Comparison of ENCODE assay signal across 7 mouse cellular contexts in genomic region chr9:94539346-94539865, GRCm38 (mm10). TPM values are rescaled to one million over a fixed set of nuclear protein-coding genes. Genes with fewer than 3 reads are reported as not detected.
DNase-seq lines count a peak whose midpoint lies in the region; ATAC-seq and TF ChIP-seq lines count a peak whose summit lies in the region.

No protein-coding gene starts in this region.

- no peak for TF ChIP-seq CTCF in lung, postnatal 0 days (IDR thresholded peaks at IDR 0.05)
- TF ChIP-seq CTCF in stomach, postnatal 0 days (IDR thresholded peaks at IDR 0.05; ENCODE audit: low read depth) = no peak

- no peaks in the 10 kb centered on the region for H3K36me3 ChIP-seq in lung, postnatal 0 days (ENCODE audit: insufficient read depth, low read length)
- no peaks in the 10 kb centered on the region for H3K36me3 ChIP-seq in forebrain, embryonic 12.5 days (replicated peaks)
- no peaks in the 10 kb centered on the region for H3K36me3 ChIP-seq in limb, embryonic 15.5 days
- no peaks in the 10 kb centered on the region for H3K36me3 ChIP-seq in stomach, postnatal 0 days (ENCODE audit: control insufficient read depth, insufficient read depth, low read length)

- TF ChIP-seq EP300 in lung, postnatal 0 days (IDR thresholded peaks at IDR 0.05) = no peak
- TF ChIP-seq EP300 in stomach, postnatal 0 days (optimal IDR thresholded peaks at IDR 0.05) = no peak

- H3K27ac ChIP-seq in lung, postnatal 0 days (ENCODE audit: low read length) = peak overlapping the region; percentile 94; the same call in 1 of the 2 replicates
- H3K27ac ChIP-seq in forebrain, embryonic 12.5 days = no peak overlapping the region
- no peak overlapping the region for H3K27ac ChIP-seq in limb, embryonic 15.5 days
- peak overlapping the region; percentile 98; the same call in 1 of the 2 replicates for H3K27ac ChIP-seq in stomach, postnatal 0 days (replicated peaks)

- no peak for ATAC-seq in lung, postnatal 0 days
- ATAC-seq in forebrain, embryonic 12.5 days (ENCODE audit: low FRiP score) = no peak
- no peak for ATAC-seq in limb, embryonic 15.5 days (ENCODE audit: insufficient number of reproducible peaks, low FRiP score, low TSS enrichment, low read depth)
- ATAC-seq in stomach, postnatal 0 days (ENCODE audit: low FRiP score, low TSS enrichment) = no peak
- no peak for ATAC-seq in frontal cortex, adult (ENCODE audit: low TSS enrichment)

- H3K4me3 ChIP-seq in lung, postnatal 0 days (ENCODE audit: low read depth, low read length) = peak overlapping the region; percentile 73
- peak overlapping the region; percentile 70 for H3K4me3 ChIP-seq in forebrain, embryonic 12.5 days (replicated peaks)
- H3K4me3 ChIP-seq in limb, embryonic 15.5 days = peak overlapping the region; percentile 87
- peak overlapping the region; percentile 78 for H3K4me3 ChIP-seq in stomach, postnatal 0 days (ENCODE audit: low read depth, low read length)

- no peaks in the 10 kb centered on the region for H3K27me3 ChIP-seq in lung, postnatal 0 days (replicated peaks; ENCODE audit: insufficient read depth, low read length)
- H3K27me3 ChIP-seq in forebrain, embryonic 12.5 days = no peaks in the 10 kb centered on the region
- H3K27me3 ChIP-seq in limb, embryonic 15.5 days = no peaks in the 10 kb centered on the region
- no peaks in the 10 kb centered on the region for H3K27me3 ChIP-seq in stomach, postnatal 0 days (ENCODE audit: control insufficient read depth, insufficient read depth, low read length)

- H3K9me3 ChIP-seq in lung, postnatal 0 days (ENCODE audit: low read length) = no peaks in the 10 kb centered on the region
- H3K9me3 ChIP-seq in forebrain, embryonic 12.5 days = no peaks in the 10 kb centered on the region
- H3K9me3 ChIP-seq in limb, embryonic 15.5 days = no peaks in the 10 kb centered on the region
- H3K9me3 ChIP-seq in stomach, postnatal 0 days (ENCODE audit: control insufficient read depth, low read length) = no peaks in the 10 kb centered on the region

- H3K4me1 ChIP-seq in lung, postnatal 0 days (ENCODE audit: insufficient read depth, low read depth, low read length) = peaks cover 5% of the 10 kb centered on the region; the same call in 1 of the 2 replicates
- H3K4me1 ChIP-seq in forebrain, embryonic 12.5 days = peaks cover 32% of the 10 kb centered on the region
- H3K4me1 ChIP-seq in limb, embryonic 15.5 days = 0 out of 2 replicates have a peak, but pooled peaks cover 2% of the 10 kb centered on the region
- no peaks in the 10 kb centered on the region for H3K4me1 ChIP-seq in stomach, postnatal 0 days (replicated peaks; ENCODE audit: control insufficient read depth, insufficient read depth)

- peak overlapping the region; percentile 63; the same call in 1 of the 2 replicates for H3K9ac ChIP-seq in lung, postnatal 0 days (replicated peaks; ENCODE audit: low read depth)
- peak overlapping the region; percentile 80 for H3K9ac ChIP-seq in forebrain, embryonic 12.5 days
- H3K9ac ChIP-seq in limb, embryonic 15.5 days = peak overlapping the region; percentile 75; the same call in 1 of the 2 replicates
- H3K9ac ChIP-seq in stomach, postnatal 0 days (ENCODE audit: low read length) = peak overlapping the region; percentile 79

- H3K4me2 ChIP-seq in lung, postnatal 0 days (replicated peaks; ENCODE audit: low read depth, low read length) = peak overlapping the region; percentile 85
- H3K4me2 ChIP-seq in forebrain, embryonic 12.5 days = peak overlapping the region; percentile 75
- H3K4me2 ChIP-seq in limb, embryonic 15.5 days = peak overlapping the region; percentile 73
- peak overlapping the region; percentile 82 for H3K4me2 ChIP-seq in stomach, postnatal 0 days (replicated peaks; ENCODE audit: low read depth)

- DNase-seq in lung, postnatal 0 days (ENCODE audit: low spot score) = no peak
- DNase-seq in lung, postnatal 36 days = no peak
- DNase-seq in stomach, postnatal 0 days (ENCODE audit: low spot score) = no peak
- no peak for DNase-seq in cerebellum, adult 18-20 months

- WGBS in lung, postnatal 0 days = 37% methylated on average over 8 of the region's 8 CpGs
- WGBS in forebrain, embryonic 12.5 days = 26% methylated on average over 8 of the region's 8 CpGs
- WGBS in limb, embryonic 15.5 days = 37% methylated on average over 8 of the region's 8 CpGs
- 40% methylated on average over 8 of the region's 8 CpGs for WGBS in stomach, postnatal 0 days

RNA-seq across cellular contexts. Expression of gene 1190002N15Rik, which starts 1.5 kb away (rescaled TPM):
- 23.7 and 34.1 TPM in 2 replicates for polyA plus RNA-seq in lung, postnatal 0 days (2015; fragmentation: Nextera tagmentation; extraction: Ambion mirVana)
- polyA plus RNA-seq in forebrain, embryonic 12.5 days (2016; fragmentation: Nextera tagmentation; extraction: Ambion mirVana) = 6.1 and 11.1 TPM in 2 replicates
- polyA plus RNA-seq in limb, embryonic 15.5 days (2015; fragmentation: Nextera tagmentation; extraction: Ambion mirVana) = 20.1 and 23.6 TPM in 2 replicates
- polyA plus RNA-seq in stomach, postnatal 0 days (2015; fragmentation: Nextera tagmentation; extraction: Ambion mirVana) = 13.4 and 14.4 TPM in 2 replicates

Comparison
In these comparisons a context has a peak if more than half of its experiments do, and no peak if none do; other contexts are left out.
1. H3K27ac ChIP-seq: peak in lung, postnatal 0 days (single experiment) and stomach, postnatal 0 days (single experiment); none in forebrain, embryonic 12.5 days (single experiment) and limb, embryonic 15.5 days (single experiment).
2. Peak in every context shown above with its lines, with median percentiles within 50 percentile points of each other: H3K4me2 ChIP-seq, H3K4me3 ChIP-seq and H3K9ac ChIP-seq.